Mouse (Mus musculus): Measurements from ENCODE around the gene Kat5. TPM values are rescaled to one million over a fixed set of nuclear protein-coding genes. Genes with fewer than 3 reads are reported as not detected.

Kat5 gene
- polyA plus RNA-seq, 1 experiment from 2014 or later: 76.9 TPM

- H3K27ac ChIP-seq (replicated peaks): no peak overlapping the region
- H3K9me3 ChIP-seq: no peaks in the 10 kb centered on the region
- no peak for ATAC-seq (replicated peaks)
- H3K9ac ChIP-seq (replicated peaks): no peak overlapping the region
- H3K36me3 ChIP-seq: no peaks in the 10 kb centered on the region
- 58% methylated on average over 2 of the region's 2 CpGs for WGBS
- H3K27me3 ChIP-seq: no peaks in the 10 kb centered on the region
- H3K4me1 ChIP-seq: peaks cover 8% of the 10 kb centered on the region
- H3K4me2 ChIP-seq (replicated peaks): no peak overlapping the region
- H3K4me3 ChIP-seq: no peak overlapping the region
These were observed 4.9 kb upstream of the Kat5 start for GRCm38 (mm10) chr19:5614953-5615352.

DNA sequence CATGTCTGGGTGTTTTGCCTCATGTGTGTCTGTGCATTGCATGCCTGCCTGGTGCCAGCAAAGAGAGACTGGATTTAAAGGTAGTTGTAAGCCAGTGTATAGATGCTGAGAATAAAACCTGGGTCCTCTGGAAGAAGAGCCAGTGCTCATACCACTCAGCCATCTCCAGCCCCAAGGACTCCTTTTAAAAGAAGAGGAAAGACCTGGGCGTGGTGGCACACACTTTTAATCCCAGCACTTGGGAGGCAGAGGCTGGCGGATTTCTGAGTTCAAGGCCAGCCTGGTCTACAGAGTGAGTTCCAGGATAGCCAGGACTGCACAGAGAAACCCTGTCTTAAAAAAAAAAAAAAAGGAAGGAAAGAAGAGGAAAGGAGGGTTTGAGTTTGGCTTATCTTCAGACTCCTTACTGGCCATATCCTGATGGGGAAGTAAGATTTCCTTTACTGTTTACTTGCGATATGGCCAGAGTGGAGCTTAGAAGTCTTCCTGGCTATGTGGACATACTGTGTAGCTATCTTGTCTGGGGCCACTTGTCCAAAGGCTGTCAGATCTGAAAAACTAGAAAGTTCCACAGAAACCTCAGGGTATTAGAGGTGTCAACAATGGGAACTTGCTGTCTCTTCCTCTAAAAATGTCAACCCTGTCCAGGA is 2.9 kb upstream of the Kat5 start:
- Histone ChIP-seq H3K9ac (replicated peaks) (no peak overlapping the region), H3K27me3 (no peaks in the 10 kb centered on the region), H3K4me3 (no peak overlapping the region), H3K36me3 (peaks cover 4% of the 10 kb centered on the region; the same call in 1 of the 2 replicates), H3K4me1 (peaks cover 23% of the 10 kb centered on the region), H3K9me3 (no peaks in the 10 kb centered on the region), H3K27ac (replicated peaks) (no peak overlapping the region), H3K4me2 (replicated peaks) (no peak overlapping the region)
- ATAC-seq (replicated peaks): no peak
- 77% methylated on average over 3 of the region's 3 CpGs for WGBS

- Histone ChIP-seq H3K4me2 (replicated peaks) (no peak overlapping the region), H3K36me3 (peaks cover 13% of the 10 kb centered on the region), H3K9me3 (no peaks in the 10 kb centered on the region), H3K27ac (replicated peaks) (no peak overlapping the region), H3K4me3 (no peak overlapping the region), H3K4me1 (peaks cover 25% of the 10 kb centered on the region), H3K27me3 (no peaks in the 10 kb centered on the region), H3K9ac (replicated peaks) (no peak overlapping the region)
- no peak for ATAC-seq (replicated peaks)
- WGBS: 77% methylated on average over 1 of the region's 1 CpGs
These were observed 1.9 kb upstream of the Kat5 start for GRCm38 (mm10) chr19:5611973-5612372.

GRCm38 (mm10) chr19:5609171-5609546 is 878 bp downstream of the Kat5 start:
- H3K36me3 ChIP-seq: peaks cover 41% of the 10 kb centered on the region
- peak overlapping the region; percentile 85 for H3K9ac ChIP-seq (replicated peaks)
- ATAC-seq (replicated peaks): no peak
- H3K9me3 ChIP-seq: no peaks in the 10 kb centered on the region
- no peaks in the 10 kb centered on the region for H3K27me3 ChIP-seq
- 61% methylated on average over 10 of the region's 10 CpGs for WGBS
- peak overlapping the region; percentile 51 for H3K4me2 ChIP-seq (replicated peaks)
- H3K27ac ChIP-seq (replicated peaks): peak overlapping the region; percentile 97
- peak overlapping the region; percentile 81 for H3K4me3 ChIP-seq
- H3K4me1 ChIP-seq: peaks cover 25% of the 10 kb centered on the region

- Histone ChIP-seq H3K4me3 (peak overlapping the region; percentile 81), H3K4me2 (replicated peaks) (peak overlapping the region; percentile 51), H3K9ac (replicated peaks) (peak overlapping the region; percentile 85; the same call in 1 of the 2 replicates), H3K36me3 (peaks cover 45% of the 10 kb centered on the region), H3K9me3 (no peaks in the 10 kb centered on the region), H3K4me1 (peaks cover 25% of the 10 kb centered on the region), H3K27ac (replicated peaks) (peak overlapping the region; percentile 97; the same call in 1 of the 2 replicates), H3K27me3 (no peaks in the 10 kb centered on the region)
- ATAC-seq (replicated peaks): no peak
- 96% methylated on average over 13 of the region's 13 CpGs for WGBS
These were observed 1.3 kb downstream of the Kat5 start for GRCm38 (mm10) chr19:5608707-5609106.

- no peak overlapping the region for H3K4me2 ChIP-seq (replicated peaks)
- H3K27me3 ChIP-seq: no peaks in the 10 kb centered on the region
- no peaks in the 10 kb centered on the region for H3K9me3 ChIP-seq
- no peak for ATAC-seq (replicated peaks)
- H3K36me3 ChIP-seq: peaks cover 54% of the 10 kb centered on the region
- H3K9ac ChIP-seq (replicated peaks): no peak overlapping the region
- H3K4me1 ChIP-seq: peaks cover 31% of the 10 kb centered on the region
- H3K4me3 ChIP-seq: no peak overlapping the region
- WGBS: 94% methylated on average over 26 of the region's 26 CpGs
- no peak overlapping the region for H3K27ac ChIP-seq (replicated peaks)
These were observed 2.2 kb downstream of the Kat5 start for GRCm38 (mm10) chr19:5607705-5608410.

DNA sequence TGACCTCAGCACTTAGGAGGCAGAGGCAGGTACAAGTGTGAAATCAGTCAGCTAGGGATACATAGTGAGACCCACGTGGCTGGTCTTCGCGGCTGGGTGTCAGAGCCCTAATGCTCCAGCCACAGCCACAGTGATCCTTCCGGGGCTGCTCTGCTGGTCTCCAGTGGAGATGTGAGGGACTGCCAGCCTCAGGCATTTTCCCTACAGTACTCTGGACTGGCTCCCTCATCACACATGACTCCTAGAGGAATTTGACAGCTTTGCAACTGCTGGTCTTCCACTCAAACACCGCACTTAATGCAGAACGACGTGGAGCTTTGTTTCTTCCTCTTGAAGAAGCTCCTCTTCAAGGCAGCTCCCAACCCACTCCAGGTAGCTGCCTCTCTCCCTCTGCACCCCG is 3.8 kb downstream of the Kat5 start:
- H3K9ac ChIP-seq (replicated peaks): no peak overlapping the region
- H3K27me3 ChIP-seq: no peaks in the 10 kb centered on the region
- H3K9me3 ChIP-seq: no peaks in the 10 kb centered on the region
- no peak overlapping the region for H3K27ac ChIP-seq (replicated peaks)
- H3K36me3 ChIP-seq: peaks cover 56% of the 10 kb centered on the region
- H3K4me3 ChIP-seq: no peak overlapping the region
- 90% methylated on average over 8 of the region's 8 CpGs for WGBS
- peaks cover 39% of the 10 kb centered on the region for H3K4me1 ChIP-seq
- ATAC-seq (replicated peaks): no peak
- no peak overlapping the region for H3K4me2 ChIP-seq (replicated peaks)

DNA sequence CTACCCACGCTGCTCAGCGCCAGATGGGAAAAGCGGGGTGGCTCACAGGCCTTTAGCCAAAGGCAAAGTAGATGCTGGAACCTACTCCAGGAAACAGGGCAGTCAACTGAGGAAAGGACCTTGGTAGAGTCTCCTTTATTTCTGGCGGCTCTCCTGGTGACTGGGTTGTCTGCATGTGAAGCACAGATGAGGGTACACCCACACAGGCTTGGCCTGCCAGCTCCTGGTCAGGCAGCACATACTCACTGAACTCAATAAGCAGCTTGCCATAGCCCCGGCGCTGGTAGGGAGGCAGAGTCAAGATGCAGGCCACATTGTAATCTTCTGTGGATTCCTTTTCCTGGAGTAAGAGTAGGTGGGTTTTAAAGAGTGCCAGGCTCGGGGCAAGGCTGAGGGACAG is 4.9 kb downstream of the Kat5 start:
- H3K36me3 ChIP-seq: peaks cover 56% of the 10 kb centered on the region
- H3K27me3 ChIP-seq: no peaks in the 10 kb centered on the region
- no peak overlapping the region for H3K4me2 ChIP-seq (replicated peaks)
- no peaks in the 10 kb centered on the region for H3K9me3 ChIP-seq
- H3K4me1 ChIP-seq: peaks cover 31% of the 10 kb centered on the region
- 93% methylated on average over 7 of the region's 7 CpGs for WGBS
- H3K9ac ChIP-seq (replicated peaks): no peak overlapping the region
- H3K4me3 ChIP-seq: no peak overlapping the region
- no peak for ATAC-seq (replicated peaks)
- H3K27ac ChIP-seq (replicated peaks): no peak overlapping the region

- H3K4me3 ChIP-seq: no peak overlapping the region
- H3K27me3 ChIP-seq: no peaks in the 10 kb centered on the region
- 89% methylated on average over 7 of the region's 7 CpGs for WGBS
- no peak overlapping the region for H3K27ac ChIP-seq (replicated peaks)
- H3K4me1 ChIP-seq: peaks cover 24% of the 10 kb centered on the region
- no peak for ATAC-seq (replicated peaks)
- no peak overlapping the region for H3K4me2 ChIP-seq (replicated peaks)
- no peaks in the 10 kb centered on the region for H3K9me3 ChIP-seq
- peaks cover 56% of the 10 kb centered on the region for H3K36me3 ChIP-seq
- H3K9ac ChIP-seq (replicated peaks): no peak overlapping the region
These were observed 6.4 kb downstream of the Kat5 start for GRCm38 (mm10) chr19:5603664-5604063.

DNA sequence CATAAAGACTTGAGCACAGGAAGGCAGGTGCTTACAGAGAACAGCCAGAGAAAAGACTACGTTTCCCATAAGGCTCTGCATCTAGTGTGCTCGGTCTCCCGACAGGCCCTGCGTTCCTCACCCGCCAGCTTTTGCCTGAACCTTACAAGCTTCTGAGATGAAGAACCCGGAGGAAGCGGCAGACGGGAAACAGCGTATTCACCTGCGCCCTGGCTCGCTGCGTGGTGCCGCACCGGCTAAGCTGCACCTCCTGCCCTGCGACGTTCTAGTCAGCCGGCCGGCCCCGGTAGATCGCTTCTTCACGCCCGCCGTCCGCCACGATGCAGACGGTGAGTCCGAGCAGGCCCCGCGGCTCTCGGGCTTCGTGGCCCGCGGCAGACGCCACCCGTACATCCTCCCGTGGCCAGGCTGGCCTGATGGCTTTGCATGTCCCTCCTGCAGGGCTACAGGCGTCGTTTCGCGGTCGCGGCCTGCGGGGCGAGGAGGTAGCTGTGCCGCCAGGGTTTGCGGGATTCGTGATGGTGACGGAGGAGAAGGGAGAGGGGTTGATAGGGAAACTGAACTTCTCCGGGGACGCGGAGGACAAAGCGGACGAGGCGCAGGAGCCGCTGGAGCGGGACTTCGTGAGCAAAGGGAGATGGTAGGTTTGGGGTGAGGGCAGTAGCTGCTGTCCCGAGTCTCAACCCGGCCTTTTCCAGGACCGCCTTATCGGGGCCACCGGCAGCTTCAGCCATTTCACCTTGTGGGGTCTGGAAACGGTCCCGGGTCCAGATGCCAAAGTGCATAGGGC is 8.1 kb downstream of the Kat5 start, which contains the start of gene Rnaseh2c:
Rnaseh2c (plus strand) TSS at position 122 of the 790 bp plus-strand sequence.
- Histone ChIP-seq H3K9me3 (no peaks in the 10 kb centered on the region), H3K36me3 (peaks cover 43% of the 10 kb centered on the region), H3K4me1 (peaks cover 14% of the 10 kb centered on the region), H3K27me3 (no peaks in the 10 kb centered on the region), H3K4me3 (peak within 1 kb of the TSS; percentile 67), H3K4me2 (replicated peaks) (peak within 1 kb of the TSS; percentile 91), H3K9ac (replicated peaks) (peak within 1 kb of the TSS; percentile 83), H3K27ac (replicated peaks) (peak within 1 kb of the TSS; percentile 81)
- under 1% methylated on average over 64 of the region's 64 CpGs for WGBS
- ATAC-seq (replicated peaks): peak; percentile 95

- WGBS: 81% methylated on average over 4 of the region's 4 CpGs
- H3K36me3 ChIP-seq: peaks cover 16% of the 10 kb centered on the region
- H3K4me1 ChIP-seq: peaks cover 14% of the 10 kb centered on the region
- no peak overlapping the region for H3K9ac ChIP-seq (replicated peaks)
- no peaks in the 10 kb centered on the region for H3K9me3 ChIP-seq
- H3K27me3 ChIP-seq: no peaks in the 10 kb centered on the region
- H3K27ac ChIP-seq (replicated peaks): no peak overlapping the region
- no peak for ATAC-seq (replicated peaks)
- no peak overlapping the region for H3K4me2 ChIP-seq (replicated peaks)
- H3K4me3 ChIP-seq: no peak overlapping the region
These were observed 10.8 kb downstream of the Kat5 start for GRCm38 (mm10) chr19:5599224-5599623.

GRCm38 (mm10) chr19:5591888-5592287 is 18.1 kb downstream of the Kat5 start:
- 90% methylated on average over 6 of the region's 6 CpGs for WGBS
- H3K9me3 ChIP-seq: no peaks in the 10 kb centered on the region
- H3K4me2 ChIP-seq (replicated peaks): no peak overlapping the region
- no peak overlapping the region for H3K4me3 ChIP-seq
- no peaks in the 10 kb centered on the region for H3K36me3 ChIP-seq
- no peaks in the 10 kb centered on the region for H3K27me3 ChIP-seq
- no peak overlapping the region for H3K9ac ChIP-seq (replicated peaks)
- no peaks in the 10 kb centered on the region for H3K4me1 ChIP-seq
- H3K27ac ChIP-seq (replicated peaks): no peak overlapping the region
- no peak for ATAC-seq (replicated peaks)

Data from forebrain, embryonic 15.5 days (tissue).